Mouse (Mus musculus) c-Kit-negative CD71-positive TER-119-positive erythroid progenitor cells, embryonic 14.5 days (primary cell): ENCODE measurements around the gene Gm20696.

Experiments used
- DNase-seq: peaks from one replicate; pipeline ENCODE4 v3.0.0-alpha.2; 2013; ENCODE audit warnings: low read depth, low spot score

Gene Gm20696

DNA sequence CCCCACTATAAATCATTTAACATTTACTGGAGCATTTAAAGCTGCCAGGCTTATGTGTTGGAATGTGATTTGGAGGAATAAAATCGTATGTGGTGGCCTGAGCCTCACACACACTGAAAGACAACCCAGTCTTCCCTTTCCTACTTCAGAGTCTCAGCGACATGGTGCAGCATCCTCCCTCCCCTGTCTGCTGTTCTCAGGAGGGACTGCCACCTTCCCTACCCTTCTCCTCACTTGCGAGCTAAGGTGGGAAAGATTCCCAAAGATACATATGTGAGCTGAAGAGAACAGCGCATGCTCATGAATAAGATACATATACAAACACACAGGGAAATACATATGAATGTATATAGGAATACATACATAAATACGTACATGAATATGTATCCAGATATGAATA lies 333.5 kb downstream of the Gm20696 start:
- DNase-seq: no peak

- no peak for DNase-seq
Measured at GRCm38 (mm10) chr6:99330169-99330568, 336.4 kb downstream of the Gm20696 start.

GRCm38 (mm10) chr6:99328634-99329033 lies 338.0 kb downstream of the Gm20696 start:
- no peak for DNase-seq

GRCm38 (mm10) chr6:99328146-99328545 lies 338.5 kb downstream of the Gm20696 start:
- no peak for DNase-seq

DNA sequence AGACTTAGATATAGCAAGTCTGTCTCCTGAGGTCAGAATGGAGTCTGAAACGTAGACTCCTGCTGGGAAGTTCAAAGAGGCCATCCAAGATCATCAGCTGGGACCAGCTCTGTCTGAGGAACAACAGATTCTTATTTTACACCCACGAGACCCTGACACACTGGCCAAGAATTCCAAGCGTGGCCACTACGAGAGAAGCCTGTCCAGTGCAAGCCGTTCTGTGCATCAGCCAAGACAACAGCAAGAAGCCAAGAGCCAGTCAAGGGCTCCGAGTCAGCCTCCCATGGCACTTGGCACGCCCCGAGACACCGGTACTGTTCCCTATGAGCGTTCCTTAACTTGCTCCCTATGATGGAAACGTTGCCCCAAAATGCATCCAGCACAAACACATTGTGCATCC lies 338.9 kb downstream of the Gm20696 start:
- no peak for DNase-seq

DNA sequence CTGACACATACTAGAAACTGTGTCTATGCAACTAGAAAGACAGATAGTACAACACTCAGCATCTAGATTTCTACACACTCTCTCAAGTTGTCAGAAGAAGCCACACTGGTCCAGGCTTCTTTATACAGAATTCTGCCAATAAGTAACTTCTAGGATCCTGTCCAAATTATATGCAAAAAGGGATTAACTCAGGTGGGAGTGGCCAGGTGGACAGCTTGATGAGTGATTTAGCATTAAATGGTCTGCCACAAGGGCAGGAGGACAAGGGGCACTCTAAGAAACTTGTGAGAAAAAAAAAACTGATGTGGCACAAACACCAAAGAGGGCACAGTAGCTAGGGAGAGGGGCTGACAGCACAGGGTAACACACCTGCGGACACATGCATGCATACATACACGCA lies 340.7 kb downstream of the Gm20696 start:
- DNase-seq: no peak

DNA sequence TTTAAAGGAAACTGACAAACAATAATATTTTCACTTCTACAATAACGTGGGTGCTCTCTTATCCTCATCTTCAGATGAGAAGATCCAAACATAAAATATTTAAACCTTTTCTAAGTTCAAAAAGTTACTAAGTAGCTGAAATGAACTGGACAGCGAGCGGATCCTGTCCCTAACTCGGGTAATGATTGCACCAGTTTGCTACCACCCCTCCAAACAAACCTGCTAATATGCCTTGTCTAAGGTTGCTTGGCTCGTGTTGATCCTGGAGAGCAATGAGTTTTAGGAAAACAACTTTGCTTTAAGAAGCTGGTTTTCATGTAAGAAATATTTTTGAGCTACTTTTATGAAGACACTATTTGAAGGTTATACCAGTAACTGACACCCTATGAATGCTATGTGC lies 341.1 kb downstream of the Gm20696 start:
- no peak for DNase-seq

- DNase-seq: no peak
Measured at GRCm38 (mm10) chr6:99322132-99322904, 344.3 kb downstream of the Gm20696 start.

- no peak for DNase-seq
Measured at GRCm38 (mm10) chr6:99320444-99320843, 346.2 kb downstream of the Gm20696 start.

DNA sequence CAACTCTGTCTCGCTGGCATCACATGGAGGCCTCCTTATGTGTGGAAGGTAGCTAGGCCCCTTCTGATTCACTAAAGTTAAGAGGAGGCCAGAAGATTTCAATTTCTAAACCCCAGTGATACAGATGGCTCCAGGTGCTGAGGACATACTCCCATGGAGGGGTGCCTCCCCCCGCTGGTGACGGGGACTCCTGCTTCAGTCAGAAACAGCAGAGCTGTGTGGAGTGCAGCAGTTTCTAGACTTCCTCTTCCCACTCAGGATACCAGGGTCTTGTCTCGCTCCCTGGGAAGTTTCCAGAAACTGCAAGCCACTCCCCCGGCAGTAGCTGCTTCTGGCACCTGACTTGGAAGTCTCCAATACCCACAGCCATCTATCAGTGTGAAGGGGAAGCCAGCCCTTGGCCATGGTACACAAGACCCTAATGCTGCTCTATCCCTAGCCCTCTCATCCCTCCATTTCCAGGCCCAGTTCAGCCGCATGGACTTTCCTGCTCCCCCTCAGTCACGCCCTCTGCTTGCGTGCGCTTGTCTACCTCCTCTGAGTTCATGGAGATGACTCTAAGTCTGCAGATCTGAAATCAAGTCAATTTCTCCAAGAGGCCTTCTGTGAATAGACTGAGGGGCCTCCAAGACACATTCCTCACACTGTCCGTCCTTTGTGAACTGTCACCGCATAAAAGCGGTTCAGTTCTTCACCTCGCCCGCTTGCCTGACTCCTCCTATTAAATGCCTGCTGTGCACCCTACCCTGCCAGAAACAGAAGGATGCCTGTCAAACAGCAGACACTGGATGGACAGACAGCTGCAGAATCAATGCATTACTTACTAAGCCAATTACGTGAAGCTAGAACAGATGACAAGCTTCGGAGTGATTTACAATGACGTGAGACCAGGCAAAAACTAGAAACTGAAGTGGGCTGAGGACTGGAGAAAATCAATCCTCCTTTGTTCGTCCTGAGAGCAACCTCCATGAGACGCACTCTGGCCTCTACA lies 346.9 kb downstream of the Gm20696 start:
- no peak for DNase-seq

- DNase-seq: no peak
Measured at GRCm38 (mm10) chr6:99314746-99315145, 351.9 kb downstream of the Gm20696 start.

DNA sequence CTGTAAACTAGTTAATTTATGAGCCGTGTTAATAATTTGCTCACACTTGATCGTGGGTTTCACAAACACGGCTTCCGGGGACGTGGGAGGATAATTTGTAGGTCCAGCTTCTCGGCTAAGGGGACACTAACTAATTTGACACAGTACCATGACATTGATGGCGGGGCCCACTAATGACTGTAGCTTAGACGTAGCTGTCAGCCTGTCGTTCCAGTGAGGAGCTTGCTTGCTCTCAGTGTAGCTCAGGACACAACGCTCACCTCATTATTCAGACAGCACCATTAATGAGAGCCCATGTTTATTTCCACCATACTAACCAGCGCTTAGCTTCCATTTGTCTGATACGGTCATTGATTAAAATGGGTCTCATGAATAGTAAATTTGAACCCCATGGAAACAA lies 356.1 kb downstream of the Gm20696 start:
- DNase-seq: no peak

GRCm38 (mm10) chr6:99310171-99310500 lies 356.5 kb downstream of the Gm20696 start:
- no peak for DNase-seq

DNA sequence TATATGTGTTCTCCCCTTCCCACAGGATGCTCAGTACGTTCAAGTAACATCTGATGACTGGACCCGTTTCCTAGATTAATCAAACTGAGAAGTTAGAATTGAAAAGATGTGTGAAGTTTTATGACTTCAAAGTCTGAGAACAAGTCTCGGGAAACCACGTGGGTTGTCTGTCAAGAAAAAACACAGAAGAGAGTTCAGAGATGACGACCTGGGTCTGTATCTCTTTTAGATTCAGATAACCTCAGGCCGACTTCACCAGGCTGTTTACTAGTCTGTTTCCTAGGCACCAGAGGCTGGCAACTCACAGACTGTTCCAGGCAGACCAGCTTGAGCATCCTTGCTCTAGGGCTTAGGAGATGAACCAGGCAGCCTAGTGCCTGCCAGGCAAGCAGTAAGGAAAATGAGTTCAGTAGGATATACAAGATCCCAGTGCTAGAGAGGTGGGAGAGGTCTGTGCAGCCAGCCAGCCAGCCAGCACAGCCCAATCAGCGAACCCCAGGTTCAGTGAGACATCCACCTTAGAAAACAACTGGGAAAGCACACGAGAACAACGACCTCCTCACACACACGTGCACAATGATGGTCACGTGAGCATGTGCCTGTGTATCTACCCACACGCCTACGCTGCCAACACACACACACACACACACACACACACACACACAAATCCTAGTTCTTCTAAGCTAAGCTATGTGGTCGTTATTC lies 357.0 kb downstream of the Gm20696 start:
- DNase-seq: no peak

DNA sequence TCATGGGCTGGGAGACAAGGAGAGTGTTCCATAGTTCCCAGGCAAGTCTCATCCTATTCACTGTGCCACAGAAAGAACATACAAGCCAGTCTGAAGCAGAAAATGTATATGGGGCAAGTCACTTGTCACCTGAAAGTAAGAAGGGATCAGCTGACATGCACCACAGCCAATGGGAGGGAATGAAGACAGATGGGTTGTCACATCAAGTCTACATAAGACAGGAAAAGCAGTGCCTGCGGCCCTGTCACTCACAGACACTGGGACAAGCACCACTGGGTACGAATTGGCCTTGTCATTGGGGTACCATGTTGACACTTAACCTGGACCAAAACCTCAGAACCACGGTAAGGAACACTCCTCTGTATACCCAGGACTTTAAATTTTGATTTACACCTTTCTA lies 360.8 kb downstream of the Gm20696 start:
- DNase-seq: no peak

GRCm38 (mm10) chr6:99305236-99305635 lies 361.4 kb downstream of the Gm20696 start:
- no peak for DNase-seq

DNA sequence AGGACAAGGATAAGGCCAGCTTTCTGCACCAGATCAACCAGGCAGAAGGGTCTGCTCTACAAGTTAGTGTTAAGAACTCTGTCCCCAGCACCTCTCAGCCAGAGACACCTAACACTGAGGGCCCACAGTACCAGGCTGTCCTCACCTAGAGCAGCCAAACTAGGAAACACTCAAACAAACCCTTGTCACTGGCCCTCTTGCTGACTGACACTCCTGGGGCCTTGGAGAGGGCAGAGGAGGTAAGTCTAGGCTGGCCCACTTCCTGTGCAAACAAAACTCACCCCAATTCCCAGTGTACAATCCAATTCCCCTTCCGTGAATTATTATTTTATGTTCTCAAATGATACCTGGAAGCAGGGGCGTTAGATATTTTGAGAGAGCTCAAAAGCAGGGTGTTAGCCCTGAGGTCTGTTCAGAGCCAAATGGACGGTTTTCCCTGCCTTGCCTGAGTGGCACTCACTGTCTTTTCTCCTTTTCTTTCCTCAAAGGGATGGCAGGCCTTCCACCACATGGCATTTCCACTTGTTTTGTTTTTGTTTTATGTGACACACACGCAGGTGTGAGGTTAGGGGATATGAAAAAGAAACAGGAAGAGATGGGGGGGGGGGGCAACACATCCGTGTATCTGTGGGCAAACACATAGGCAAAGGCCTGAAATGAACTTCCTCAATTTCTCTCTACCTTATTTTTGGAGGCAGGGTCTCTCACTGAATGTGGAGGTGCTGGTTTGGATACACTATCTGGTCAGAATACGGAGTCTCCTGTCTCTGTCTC lies 363.7 kb downstream of the Gm20696 start:
- no peak for DNase-seq

GRCm38 (mm10) chr6:99301923-99302322 lies 364.7 kb downstream of the Gm20696 start:
- no peak for DNase-seq

- no peak for DNase-seq
Measured at GRCm38 (mm10) chr6:99300235-99300634, 366.4 kb downstream of the Gm20696 start.

- no peak for DNase-seq
Measured at GRCm38 (mm10) chr6:99299196-99299595, 367.4 kb downstream of the Gm20696 start.

DNA sequence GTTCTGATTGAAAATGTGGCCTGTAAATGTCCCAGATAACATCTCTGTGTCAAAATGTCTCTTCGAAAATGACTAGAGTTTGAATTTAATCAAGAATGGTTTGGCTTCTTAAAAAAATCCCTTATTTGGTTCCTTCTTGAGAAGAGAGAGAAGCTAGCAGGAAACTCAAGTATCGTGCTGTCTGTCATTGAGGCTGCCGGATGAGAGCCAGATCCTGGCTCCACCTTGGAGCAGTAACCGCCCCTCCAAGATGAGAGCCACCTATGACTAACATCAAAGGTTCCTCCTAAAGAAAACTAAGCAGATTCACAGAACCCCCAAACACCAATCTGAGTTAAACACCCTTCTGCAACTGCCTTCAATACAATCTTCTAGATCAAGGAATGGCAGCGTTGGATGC lies 369.1 kb downstream of the Gm20696 start:
- DNase-seq: no peak
